Mouse (Mus musculus): Measurements from ENCODE around the gene 4930558C23Rik. TPM values are rescaled to one million over a fixed set of nuclear protein-coding genes. Genes with fewer than 3 reads are reported as not detected.
"Not testable (repeated sequence)": the region's sequence is repeated elsewhere in the genome, so short reads cannot be mapped to it uniquely, and the experiment has no call there.

Gene 4930558C23Rik
- polyA plus RNA-seq, 1 experiment from 2014 or later = not detected

- WGBS = 32% methylated on average over 11 of the region's 33 CpGs
- H3K4me1 ChIP-seq; H3K27me3 ChIP-seq (ENCODE audit: insufficient read depth, poor library complexity, severe bottlenecking); DNase-seq (ENCODE audit: low spot score); H3K36me3 ChIP-seq; H3K9me3 ChIP-seq: not testable (repeated sequence)
- H3K4me3 ChIP-seq = peak overlapping the region; percentile 53
- H3K27ac ChIP-seq = peak overlapping the region; percentile 70; the same call in 1 of the 2 replicates
These were observed 24.7 kb upstream of the 4930558C23Rik start for GRCm38 (mm10) chr3:95427117-95427890.

- 89% methylated on average over 5 of the region's 5 CpGs for WGBS
These were observed 23.8 kb upstream of the 4930558C23Rik start for GRCm38 (mm10) chr3:95426476-95426875.

GRCm38 (mm10) chr3:95417866-95418265 lies 15.2 kb upstream of the 4930558C23Rik start:
- H3K4me1 ChIP-seq = no peaks in the 10 kb centered on the region
- 80% methylated on average over 6 of the region's 6 CpGs for WGBS

More at GRCm38 (mm10) chr3:95426476-95426875, 23.8 kb upstream of the 4930558C23Rik start:
- DNase-seq (ENCODE audit: low spot score); H3K27ac ChIP-seq; H3K4me3 ChIP-seq; H3K4me1 ChIP-seq; H3K36me3 ChIP-seq; H3K9me3 ChIP-seq; H3K27me3 ChIP-seq (ENCODE audit: insufficient read depth, poor library complexity, severe bottlenecking): not testable (repeated sequence)

GRCm38 (mm10) chr3:95412268-95412667 lies 9.6 kb upstream of the 4930558C23Rik start:
- H3K36me3 ChIP-seq = no peaks in the 10 kb centered on the region
- H3K4me1 ChIP-seq = no peaks in the 10 kb centered on the region
- 78% methylated on average over 1 of the region's 1 CpGs for WGBS
- no peaks in the 10 kb centered on the region for H3K27me3 ChIP-seq (ENCODE audit: insufficient read depth, poor library complexity, severe bottlenecking)
- H3K27ac ChIP-seq = no peak overlapping the region
- H3K9me3 ChIP-seq = no peaks in the 10 kb centered on the region
- no peak overlapping the region for H3K4me3 ChIP-seq
- no peak for DNase-seq (ENCODE audit: low spot score)

More at GRCm38 (mm10) chr3:95417866-95418265, 15.2 kb upstream of the 4930558C23Rik start:
- Histone ChIP-seq H3K27ac (no peak overlapping the region), H3K36me3 (no peaks in the 10 kb centered on the region), H3K4me3 (no peak overlapping the region), H3K9me3 (no peaks in the 10 kb centered on the region), H3K27me3 (ENCODE audit: insufficient read depth, poor library complexity, severe bottlenecking) (no peaks in the 10 kb centered on the region)
- DNase-seq (ENCODE audit: low spot score) = no peak

- Histone ChIP-seq H3K4me1 (no peaks in the 10 kb centered on the region), H3K4me3 (no peak overlapping the region), H3K27ac (no peak overlapping the region), H3K27me3 (ENCODE audit: insufficient read depth, poor library complexity, severe bottlenecking) (no peaks in the 10 kb centered on the region), H3K9me3 (no peaks in the 10 kb centered on the region), H3K36me3 (no peaks in the 10 kb centered on the region)
- 96% methylated on average over 2 of the region's 2 CpGs for WGBS
- no peak for DNase-seq (ENCODE audit: low spot score)
These were observed 6.2 kb upstream of the 4930558C23Rik start for GRCm38 (mm10) chr3:95408852-95409251.

- Histone ChIP-seq H3K27me3 (ENCODE audit: insufficient read depth, poor library complexity, severe bottlenecking) (no peaks in the 10 kb centered on the region), H3K36me3 (no peaks in the 10 kb centered on the region), H3K4me1 (no peaks in the 10 kb centered on the region), H3K9me3 (no peaks in the 10 kb centered on the region), H3K27ac (no peak overlapping the region), H3K4me3 (no peak overlapping the region)
- no peak for DNase-seq (ENCODE audit: low spot score)
- 85% methylated on average over 1 of the region's 1 CpGs for WGBS
These were observed 5.1 kb upstream of the 4930558C23Rik start for GRCm38 (mm10) chr3:95407728-95408127.

GRCm38 (mm10) chr3:95394385-95394784 lies 8.3 kb downstream of the 4930558C23Rik start:
- no peak for DNase-seq (ENCODE audit: low spot score)
- no peaks in the 10 kb centered on the region for H3K9me3 ChIP-seq
- no peaks in the 10 kb centered on the region for H3K4me1 ChIP-seq
- no peaks in the 10 kb centered on the region for H3K27me3 ChIP-seq (ENCODE audit: insufficient read depth, poor library complexity, severe bottlenecking)
- no peaks in the 10 kb centered on the region for H3K36me3 ChIP-seq
- H3K4me3 ChIP-seq = no peak overlapping the region
- WGBS = 81% methylated on average over 4 of the region's 4 CpGs
- H3K27ac ChIP-seq = no peak overlapping the region

- no peaks in the 10 kb centered on the region for H3K36me3 ChIP-seq
- no peak for DNase-seq (ENCODE audit: low spot score)
- no peaks in the 10 kb centered on the region for H3K4me1 ChIP-seq
- WGBS = 87% methylated on average over 5 of the region's 5 CpGs
- H3K9me3 ChIP-seq = no peaks in the 10 kb centered on the region
- no peak overlapping the region for H3K27ac ChIP-seq
- no peaks in the 10 kb centered on the region for H3K27me3 ChIP-seq (ENCODE audit: insufficient read depth, poor library complexity, severe bottlenecking)
- no peak overlapping the region for H3K4me3 ChIP-seq
These were observed 17.1 kb downstream of the 4930558C23Rik start for GRCm38 (mm10) chr3:95385401-95386075.

- H3K4me3 ChIP-seq = no peak overlapping the region
- 82% methylated on average over 10 of the region's 10 CpGs for WGBS
- H3K4me1 ChIP-seq = no peaks in the 10 kb centered on the region
- H3K27me3 ChIP-seq (ENCODE audit: insufficient read depth, poor library complexity, severe bottlenecking) = no peaks in the 10 kb centered on the region
- H3K27ac ChIP-seq = no peak overlapping the region
- no peaks in the 10 kb centered on the region for H3K36me3 ChIP-seq
- DNase-seq (ENCODE audit: low spot score) = peak; percentile 75
- peaks cover 10% of the 10 kb centered on the region; the same call in 1 of the 2 replicates for H3K9me3 ChIP-seq
These were observed 29.4 kb downstream of the 4930558C23Rik start for GRCm38 (mm10) chr3:95373208-95373607.

- Histone ChIP-seq H3K4me1 (no peaks in the 10 kb centered on the region), H3K36me3 (no peaks in the 10 kb centered on the region), H3K9me3 (no peaks in the 10 kb centered on the region), H3K27ac (no peak overlapping the region), H3K4me3 (no peak overlapping the region), H3K27me3 (ENCODE audit: insufficient read depth, poor library complexity, severe bottlenecking) (no peaks in the 10 kb centered on the region)
- peak; percentile 11 for DNase-seq (ENCODE audit: low spot score)
These were observed 32.5 kb downstream of the 4930558C23Rik start for GRCm38 (mm10) chr3:95370101-95370500.

- not testable (repeated sequence) for H3K27ac ChIP-seq; DNase-seq (ENCODE audit: low spot score); H3K4me3 ChIP-seq; H3K36me3 ChIP-seq; H3K4me1 ChIP-seq; H3K9me3 ChIP-seq; H3K27me3 ChIP-seq (ENCODE audit: insufficient read depth, poor library complexity, severe bottlenecking)
- whole genome bisulfite sequencing = 77% methylated on average over 3 of the region's 3 CpGs
These were observed 42.4 kb downstream of the 4930558C23Rik start for GRCm38 (mm10) chr3:95360276-95360675.

- DNase-seq (ENCODE audit: low spot score) = peak; percentile 33
- H3K4me1 ChIP-seq = no peaks in the 10 kb centered on the region
- H3K9me3 ChIP-seq = no peaks in the 10 kb centered on the region
- H3K4me3 ChIP-seq = no peak overlapping the region
- WGBS = 90% methylated on average over 2 of the region's 2 CpGs
- H3K27ac ChIP-seq = no peak overlapping the region
- H3K27me3 ChIP-seq (ENCODE audit: insufficient read depth, poor library complexity, severe bottlenecking) = no peaks in the 10 kb centered on the region
- H3K36me3 ChIP-seq = peaks cover 12% of the 10 kb centered on the region
These were observed 44.9 kb downstream of the 4930558C23Rik start for GRCm38 (mm10) chr3:95357746-95358145.

- H3K9me3 ChIP-seq; H3K27me3 ChIP-seq (ENCODE audit: insufficient read depth, poor library complexity, severe bottlenecking); H3K4me1 ChIP-seq: not testable (repeated sequence)
- DNase-seq (ENCODE audit: low spot score) = peak; percentile 96
- Histone ChIP-seq H3K36me3 (peaks cover 17% of the 10 kb centered on the region), H3K27ac (peak within 1 kb of the TSS; percentile 79), H3K4me3 (peak within 1 kb of the TSS; percentile 68)
- under 1% methylated on average over 35 of the region's 57 CpGs for WGBS
These were observed 45.8 kb downstream of the 4930558C23Rik start, which contains the start of gene Setdb1 for GRCm38 (mm10) chr3:95356701-95357449. Setdb1 (minus strand) TSS chr3:95357202.
